Mouse (Mus musculus): Measurements from ENCODE around the gene Dpp4.
A peak's percentile ranks its signal among the peaks of the same experiment; 100 is the strongest.

Gene Dpp4

GRCm38 (mm10) chr2:62285026-62285425, 127.0 kb downstream of the Dpp4 start:
- peak; percentile 7 for DNase-seq
